In the genomic region with DNA sequence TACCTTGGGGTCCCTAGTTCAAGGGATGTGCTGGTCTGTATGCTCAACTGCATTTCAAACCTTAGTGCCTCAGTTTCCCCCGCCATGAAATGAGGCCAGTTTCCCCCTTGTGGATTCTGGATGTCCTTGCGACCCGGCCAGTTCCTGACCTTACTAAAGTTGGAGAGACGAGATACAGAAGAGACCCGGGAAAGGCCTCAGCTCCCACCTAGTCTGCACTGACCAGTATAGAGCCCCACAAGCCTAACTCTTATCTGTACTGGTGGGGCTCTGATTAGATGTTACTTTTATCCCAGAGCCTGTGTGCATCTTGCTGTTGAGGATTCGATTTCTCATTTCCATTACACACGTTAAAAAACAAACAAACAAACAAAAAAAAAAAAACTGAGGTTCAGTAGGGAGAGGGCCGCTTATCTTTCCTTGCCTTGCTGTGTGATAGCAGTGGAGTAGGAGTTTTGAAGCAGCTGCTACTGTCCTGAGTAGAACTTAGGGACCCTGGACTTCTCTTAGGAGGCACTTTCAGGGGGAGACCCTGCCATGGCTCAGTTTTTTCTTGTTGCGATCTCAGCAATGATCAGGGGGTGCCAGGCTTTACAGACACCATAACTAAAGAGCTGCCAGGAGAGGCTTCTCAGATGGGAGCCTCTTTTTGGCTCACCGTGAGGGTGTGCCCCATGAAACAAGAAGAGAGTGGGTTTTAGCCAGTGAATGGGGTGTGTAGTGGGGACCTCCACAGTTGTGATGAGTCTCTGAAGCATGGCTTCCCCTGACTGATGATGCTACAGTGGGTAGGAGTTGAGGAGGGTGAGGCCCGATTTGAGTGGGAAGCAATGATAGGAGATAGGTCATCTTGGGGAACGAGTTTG, we compare ENCODE assay signal across 8 mouse cellular contexts. TPM values are rescaled to one million over a fixed set of nuclear protein-coding genes. Genes with fewer than 3 reads are reported as not detected.
A peak's percentile ranks its signal among the peaks of the same experiment; 100 is the strongest.
DNase-seq lines count a peak whose midpoint lies in the region; ATAC-seq and TF ChIP-seq lines count a peak whose summit lies in the region.

No protein-coding gene starts in this region.

- peaks cover 17% of the 10 kb centered on the region; the same call in 1 of the 2 replicates for H3K36me3 ChIP-seq in kidney, embryonic 14.5 days (ENCODE audit: control insufficient read depth, insufficient read depth, low read length)
- H3K36me3 ChIP-seq in ES-Bruce4 (ENCODE audit: control insufficient read depth, insufficient read depth, low read length, poor library complexity, severe bottlenecking) = no peaks in the 10 kb centered on the region
- H3K36me3 ChIP-seq in hindbrain, embryonic 10.5 days = peaks cover 42% of the 10 kb centered on the region
- no peaks in the 10 kb centered on the region for H3K36me3 ChIP-seq in liver, embryonic 14.5 days (replicated peaks; ENCODE audit: control insufficient read depth, insufficient read depth, low read depth)
- 0 out of 2 replicates have a peak, but pooled peaks cover 7% of the 10 kb centered on the region for H3K36me3 ChIP-seq in stomach, embryonic 15.5 days

- peak overlapping the region; percentile 80 for H3K4me2 ChIP-seq in kidney, embryonic 14.5 days (replicated peaks; ENCODE audit: low read depth, low read length)
- H3K4me2 ChIP-seq in liver, embryonic 14.5 days (ENCODE audit: low read depth) = peak overlapping the region; percentile 94
- H3K4me2 ChIP-seq in stomach, embryonic 15.5 days = peak overlapping the region; percentile 80

- H3K27ac ChIP-seq in kidney, embryonic 14.5 days (ENCODE audit: low read depth, low read length) = no peak overlapping the region
- H3K27ac ChIP-seq in ES-Bruce4 (ENCODE audit: insufficient read depth, low read length) = no peak overlapping the region
- peak overlapping the region; percentile 98 for H3K27ac ChIP-seq in hindbrain, embryonic 10.5 days
- H3K27ac ChIP-seq in liver, embryonic 14.5 days = peak overlapping the region; percentile 57
- H3K27ac ChIP-seq in stomach, embryonic 15.5 days = peak overlapping the region; percentile 92

- peak overlapping the region; percentile 90 for H3K4me3 ChIP-seq in kidney, embryonic 14.5 days (ENCODE audit: low read length)
- H3K4me3 ChIP-seq in ES-Bruce4 (ENCODE audit: low read depth, low read length) = peak overlapping the region; percentile 98
- peak overlapping the region; percentile 88 for H3K4me3 ChIP-seq in hindbrain, embryonic 10.5 days
- H3K4me3 ChIP-seq in liver, embryonic 14.5 days (ENCODE audit: insufficient read depth in 1 of 2, low read depth in 2 of 2, low read length in 2 of 2) = peak overlapping the region; percentile 79 to 93
- peak overlapping the region; percentile 63 for H3K4me3 ChIP-seq in stomach, embryonic 15.5 days (replicated peaks)

- peak overlapping the region; percentile 91 for H3K9ac ChIP-seq in kidney, embryonic 14.5 days (ENCODE audit: low read depth, low read length)
- H3K9ac ChIP-seq in ES-Bruce4 (ENCODE audit: low read depth, poor library complexity, severe bottlenecking) = peak overlapping the region; percentile 96
- H3K9ac ChIP-seq in liver, embryonic 14.5 days (replicated peaks) = peak overlapping the region; percentile 95
- peak overlapping the region; percentile 89; the same call in 1 of the 2 replicates for H3K9ac ChIP-seq in stomach, embryonic 15.5 days

- H3K27me3 ChIP-seq in kidney, embryonic 14.5 days (ENCODE audit: control insufficient read depth, insufficient read depth, low read length) = no peaks in the 10 kb centered on the region
- no peaks in the 10 kb centered on the region for H3K27me3 ChIP-seq in ES-Bruce4 (ENCODE audit: control insufficient read depth, insufficient read depth, low read length, poor library complexity, severe bottlenecking)
- no peaks in the 10 kb centered on the region for H3K27me3 ChIP-seq in hindbrain, embryonic 10.5 days (ENCODE audit: insufficient read depth, poor library complexity, severe bottlenecking)
- no peaks in the 10 kb centered on the region for H3K27me3 ChIP-seq in liver, embryonic 14.5 days (ENCODE audit: control insufficient read depth, insufficient read depth, low read length)
- H3K27me3 ChIP-seq in stomach, embryonic 15.5 days (replicated peaks) = no peaks in the 10 kb centered on the region

- peaks cover 23% of the 10 kb centered on the region for H3K4me1 ChIP-seq in kidney, embryonic 14.5 days (ENCODE audit: control insufficient read depth, insufficient read depth, low read length)
- peaks cover 6% of the 10 kb centered on the region for H3K4me1 ChIP-seq in ES-Bruce4 (ENCODE audit: control insufficient read depth, insufficient read depth, low read length)
- H3K4me1 ChIP-seq in hindbrain, embryonic 10.5 days (replicated peaks) = peaks cover 50% of the 10 kb centered on the region
- peaks cover 8 to 14% of the 10 kb centered on the region in 2 experiments for H3K4me1 ChIP-seq in liver, embryonic 14.5 days (replicated peaks; ENCODE audit: control insufficient read depth in 2 of 2, insufficient read depth in 2 of 2, low read length in 1 of 2)
- H3K4me1 ChIP-seq in stomach, embryonic 15.5 days = peaks cover 20% of the 10 kb centered on the region

- TF ChIP-seq POLR2A in ES-Bruce4 (IDR thresholded peaks at IDR 0.05; ENCODE audit: insufficient read depth, low read length) = no peak

- TF ChIP-seq EP300 in ES-Bruce4 (IDR thresholded peaks at IDR 0.05; ENCODE audit: insufficient read depth, low read depth, low read length) = no peak
- TF ChIP-seq EP300 in liver, embryonic 14.5 days (IDR thresholded peaks at IDR 0.05; ENCODE audit: low read depth) = no peak

- 29% methylated on average over 12 of the region's 12 CpGs for WGBS in kidney, embryonic 14.5 days
- WGBS in hindbrain, embryonic 10.5 days = 30% methylated on average over 12 of the region's 12 CpGs
- WGBS in liver, embryonic 14.5 days (ENCODE audit: insufficient replicate concordance) = 25% methylated on average over 12 of the region's 12 CpGs
- 22% methylated on average over 12 of the region's 12 CpGs for WGBS in stomach, embryonic 15.5 days

- no peak for DNase-seq in kidney, postnatal 25 days
- DNase-seq in cerebellum, postnatal 10 days = peak; percentile 13 to 27
- DNase-seq in hindbrain, embryonic 10.5 days (ENCODE audit: low spot score) = no peak
- peak in 1 of 3 experiments; percentile 11 for DNase-seq in liver, embryonic 14.5 days (ENCODE audit: low read depth in 3 of 3, low spot score in 3 of 3)
- no peak for DNase-seq in right cerebral cortex, postnatal 36 days (ENCODE audit: low spot score in 2 of 2)

- no peaks in the 10 kb centered on the region for H3K9me3 ChIP-seq in kidney, embryonic 14.5 days (ENCODE audit: control insufficient read depth, low read length)
- no peaks in the 10 kb centered on the region for H3K9me3 ChIP-seq in ES-Bruce4 (replicated peaks; ENCODE audit: control insufficient read depth, insufficient read depth, low read length, poor library complexity, severe bottlenecking)
- no peaks in the 10 kb centered on the region for H3K9me3 ChIP-seq in hindbrain, embryonic 10.5 days
- H3K9me3 ChIP-seq in liver, embryonic 14.5 days (ENCODE audit: control insufficient read depth, low read length) = no peaks in the 10 kb centered on the region
- H3K9me3 ChIP-seq in stomach, embryonic 15.5 days = no peaks in the 10 kb centered on the region

- no peak for TF ChIP-seq CTCF in ES-Bruce4 (IDR thresholded peaks at IDR 0.05; ENCODE audit: low read depth, low read length)
- TF ChIP-seq CTCF in liver, embryonic 14.5 days (IDR thresholded peaks at IDR 0.05; ENCODE audit: low read depth) = no peak

- no peak for ATAC-seq in kidney, embryonic 14.5 days (ENCODE audit: low FRiP score, low TSS enrichment)
- ATAC-seq in liver, embryonic 14.5 days (ENCODE audit: insufficient read depth) = no peak
- ATAC-seq in stomach, embryonic 15.5 days (ENCODE audit: insufficient read depth, low FRiP score, low read depth) = no peak

RNA-seq across cellular contexts. Expression of a gene that starts 1.0 kb away (rescaled TPM):
- polyA plus RNA-seq in kidney, embryonic 14.5 days (2014; fragmentation: Nextera tagmentation; extraction: Ambion mirVana) = 40.8 and 69.0 TPM in 2 replicates
- polyA plus RNA-seq in ES-Bruce4 (2011; ENCODE audit: insufficient read depth, insufficient read length, low read depth, missing spikeins) = 28.7 and 28.9 TPM in 2 replicates
- 144 and 152 TPM in 2 replicates for polyA plus RNA-seq in hindbrain, embryonic 10.5 days (2016; fragmentation: Nextera tagmentation; extraction: Ambion mirVana)
- polyA plus RNA-seq in liver, embryonic 14.5 days (2012; rRNA removed) = 12.4 and 13.2 TPM in 2 replicates
- polyA plus RNA-seq in liver, embryonic 14.5 days (2014; fragmentation: Nextera tagmentation; extraction: Ambion mirVana) = 8.5 and 11.0 TPM in 2 replicates
- polyA plus RNA-seq in stomach, embryonic 15.5 days (2015; fragmentation: Nextera tagmentation; extraction: Ambion mirVana) = 38.2 and 41.4 TPM in 2 replicates

RNA-seq across cellular contexts. Expression of a gene that starts 26.5 kb away (rescaled TPM):
- 46.8 and 71.9 TPM in 2 replicates for polyA plus RNA-seq in kidney, embryonic 14.5 days (2014; fragmentation: Nextera tagmentation; extraction: Ambion mirVana)
- 49.0 and 52.5 TPM in 2 replicates for polyA plus RNA-seq in ES-Bruce4 (2011; ENCODE audit: insufficient read depth, insufficient read length, low read depth, missing spikeins)
- 80.0 and 81.7 TPM in 2 replicates for polyA plus RNA-seq in hindbrain, embryonic 10.5 days (2016; fragmentation: Nextera tagmentation; extraction: Ambion mirVana)
- 19.4 and 35.3 TPM in 2 replicates for polyA plus RNA-seq in liver, embryonic 14.5 days (2012; rRNA removed)
- 22.5 and 25.7 TPM in 2 replicates for polyA plus RNA-seq in liver, embryonic 14.5 days (2014; fragmentation: Nextera tagmentation; extraction: Ambion mirVana)
- 76.8 and 78.9 TPM in 2 replicates for polyA plus RNA-seq in stomach, embryonic 15.5 days (2015; fragmentation: Nextera tagmentation; extraction: Ambion mirVana)

RNA-seq across cellular contexts. Expression of a gene that starts 27.6 kb away (rescaled TPM):
- 9.8 and 17.0 TPM in 2 replicates for polyA plus RNA-seq in kidney, embryonic 14.5 days (2014; fragmentation: Nextera tagmentation; extraction: Ambion mirVana)
- 7.1 and 9.4 TPM in 2 replicates for polyA plus RNA-seq in ES-Bruce4 (2011; ENCODE audit: insufficient read depth, insufficient read length, low read depth, missing spikeins)
- polyA plus RNA-seq in hindbrain, embryonic 10.5 days (2016; fragmentation: Nextera tagmentation; extraction: Ambion mirVana) = 14.8 and 16.9 TPM in 2 replicates
- polyA plus RNA-seq in liver, embryonic 14.5 days (2012; rRNA removed) = 1.8 and 2.0 TPM in 2 replicates
- polyA plus RNA-seq in liver, embryonic 14.5 days (2014; fragmentation: Nextera tagmentation; extraction: Ambion mirVana) = 1.8 and 2.5 TPM in 2 replicates
- polyA plus RNA-seq in stomach, embryonic 15.5 days (2015; fragmentation: Nextera tagmentation; extraction: Ambion mirVana) = 9.9 and 11.3 TPM in 2 replicates

Comparison
In these comparisons a context has a peak if more than half of its experiments do, and no peak if none do; other contexts are left out.
1. H3K27ac ChIP-seq: peak in hindbrain, embryonic 10.5 days (single experiment), liver, embryonic 14.5 days (single experiment) and stomach, embryonic 15.5 days (single experiment); none in kidney, embryonic 14.5 days (single experiment) and ES-Bruce4 (single experiment).
2. DNase-seq: peak in cerebellum, postnatal 10 days (2 of 2); none in kidney, postnatal 25 days (0 of 2), hindbrain, embryonic 10.5 days (single experiment) and right cerebral cortex, postnatal 36 days (0 of 2).
3. Peak in every context shown above with its lines, with median percentiles within 50 percentile points of each other: H3K4me2 ChIP-seq, H3K4me3 ChIP-seq and H3K9ac ChIP-seq.